Mouse (Mus musculus): ENCODE measurements around the gene Ugt2b37.
"Not testable (repeated sequence)": the region's sequence is repeated elsewhere in the genome, so short reads cannot be mapped to it uniquely, and the experiment has no call there.

The Ugt2b37 gene

GRCm38 (mm10) chr5:87254676-87255075, at the start of gene Ugt2b37:
Ugt2b37 (minus strand) TSS chr5:87254804.
- peak in 1 of 2 experiments; percentile 23 for DNase-seq

DNA sequence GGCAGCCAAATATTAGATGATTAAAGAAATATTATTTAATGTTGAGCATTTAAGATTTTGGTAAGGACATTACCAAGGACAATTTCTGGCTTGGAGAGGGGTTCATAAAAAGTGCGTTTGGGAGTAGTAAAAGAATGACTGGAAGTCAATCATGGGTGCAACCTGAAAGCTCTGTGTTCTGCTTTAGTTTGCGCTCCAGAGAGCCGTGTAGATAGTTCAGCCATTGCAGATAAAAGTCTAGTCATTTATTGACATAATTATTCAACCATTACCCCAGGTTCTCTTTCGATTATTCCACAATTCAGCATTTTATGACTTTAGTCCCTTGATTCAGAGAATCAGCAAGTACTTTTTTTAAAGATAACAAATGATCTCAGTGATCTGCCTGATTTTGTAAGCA, 31.6 kb upstream of the Ugt2b37 start:
- DNase-seq: peak in 1 of 2 experiments; percentile 15

DNA sequence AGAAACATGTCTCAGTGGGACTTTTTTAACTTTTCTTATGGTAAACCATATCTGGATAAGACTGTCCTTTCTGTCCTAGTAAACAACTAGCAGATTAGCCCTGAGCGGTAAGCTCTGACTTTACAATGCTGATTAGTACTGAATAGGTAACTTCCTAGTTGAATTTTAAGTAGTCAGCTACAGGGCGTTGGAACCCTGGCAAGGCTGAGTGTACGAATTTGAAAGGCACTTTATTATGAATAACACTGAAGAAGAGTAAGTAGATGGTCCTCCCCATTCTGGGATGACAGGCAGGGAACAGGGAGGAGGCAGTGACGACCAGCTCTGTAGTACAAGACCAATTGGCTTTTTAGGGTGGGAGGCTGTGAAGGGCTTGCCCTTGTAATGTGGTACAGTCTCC, 21.4 kb upstream of the Ugt2b37 start:
- DNase-seq: peak; percentile 19 to 59

DNA sequence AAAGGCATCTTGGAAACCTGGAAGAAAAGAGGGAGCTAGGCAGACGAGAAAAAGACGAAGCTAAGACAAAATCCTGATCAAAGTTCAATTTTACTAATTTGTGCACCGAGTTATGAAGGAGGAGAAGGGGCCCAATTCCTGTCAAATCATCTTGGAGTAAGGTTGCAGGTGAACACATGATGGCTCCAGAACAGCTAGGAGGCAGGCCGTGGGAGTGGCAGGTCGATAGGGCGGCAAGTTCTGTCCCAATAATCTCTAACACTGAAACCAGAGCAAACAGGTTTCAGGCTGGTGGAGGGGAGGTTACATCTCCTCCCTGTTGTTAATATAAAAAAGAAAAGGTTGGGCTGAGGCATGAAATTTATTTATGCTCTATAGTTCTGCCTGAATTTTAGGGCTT, 21.0 kb upstream of the Ugt2b37 start:
- DNase-seq: peak in 1 of 2 experiments; percentile 64

- peak; percentile 7 to 28 for DNase-seq
Measured at GRCm38 (mm10) chr5:87255831-87256230, 1.2 kb upstream of the Ugt2b37 start.

DNA sequence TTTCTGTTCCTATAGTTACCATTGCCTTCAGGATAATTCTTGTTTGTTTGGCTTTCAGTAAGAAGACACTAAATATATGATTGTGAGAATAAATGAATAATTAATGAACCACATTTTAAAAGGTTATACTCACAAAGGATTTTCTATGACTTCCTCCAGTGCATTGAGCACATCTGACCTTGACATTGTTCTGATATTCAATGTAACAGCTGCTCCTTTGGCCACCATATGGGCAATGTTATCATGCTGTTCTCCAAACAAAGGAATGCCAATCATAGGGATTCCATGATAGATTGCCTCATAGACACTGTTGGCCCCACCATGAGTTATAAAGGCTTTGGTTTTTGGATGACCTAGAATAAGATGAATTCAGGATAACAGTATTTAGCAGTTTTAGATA, 12.5 kb downstream of the Ugt2b37 start:
- not testable (repeated sequence) for DNase-seq

- DNase-seq: not testable (repeated sequence)
Measured at GRCm38 (mm10) chr5:87196430-87196829, 58.2 kb downstream of the Ugt2b37 start.
